Mouse (Mus musculus) cortical plate, adult 2 months (tissue): ENCODE measurements around the gene Nup160. TPM values are rescaled to one million over a fixed set of nuclear protein-coding genes. Genes with fewer than 3 reads are reported as not detected.

Source experiments
- H3K27ac ChIP-seq: fragments of 200-500 bp; 2 replicates; pipeline ENCODE4 v1.5.1; 2012; ENCODE audit warnings: low read length, control low read depth, inconsistent platforms; ENCODE audit not compliant: insufficient read depth
- H3K4me1 ChIP-seq: fragments of 200-500 bp; 2 replicates; pipeline ENCODE4 v1.6.1; 2011; ENCODE audit warnings: low read length; ENCODE audit not compliant: control insufficient read depth, insufficient read depth
- H3K4me3 ChIP-seq: fragments of 200-500 bp; 2 replicates; pipeline ENCODE4 v1.5.1; 2011; ENCODE audit warnings: mild to moderate bottlenecking, low read length, control low read depth; ENCODE audit not compliant: insufficient read depth
- CTCF ChIP-seq: fragments of 200-500 bp; IDR thresholded peaks from 2 replicates; pipeline ENCODE4 v1.5.1; 2011; ENCODE audit warnings: mild to moderate bottlenecking, control low read depth, low read length; ENCODE audit not compliant: insufficient read depth; ENCODE audit errors: extremely low read depth
- POLR2A ChIP-seq: fragments of 200-500 bp; IDR thresholded peaks from 2 replicates; pipeline ENCODE4 v1.6.1; 2011; ENCODE audit warnings: mild to moderate bottlenecking, low read length, control low read depth; ENCODE audit not compliant: insufficient read depth; ENCODE audit errors: extremely low read depth
- polyA plus RNA-seq: library from polyadenylated mRNA; depleted of rRNA; stranded (reverse); fragments of >200 nt; gene quantifications from 2 replicates; pipeline ENCODE4 v1.2.3, GENCODE M21; 2012; rRNA removed

Gene Nup160
- polyA plus RNA-seq, 1 experiment, result 12.6 TPM

DNA sequence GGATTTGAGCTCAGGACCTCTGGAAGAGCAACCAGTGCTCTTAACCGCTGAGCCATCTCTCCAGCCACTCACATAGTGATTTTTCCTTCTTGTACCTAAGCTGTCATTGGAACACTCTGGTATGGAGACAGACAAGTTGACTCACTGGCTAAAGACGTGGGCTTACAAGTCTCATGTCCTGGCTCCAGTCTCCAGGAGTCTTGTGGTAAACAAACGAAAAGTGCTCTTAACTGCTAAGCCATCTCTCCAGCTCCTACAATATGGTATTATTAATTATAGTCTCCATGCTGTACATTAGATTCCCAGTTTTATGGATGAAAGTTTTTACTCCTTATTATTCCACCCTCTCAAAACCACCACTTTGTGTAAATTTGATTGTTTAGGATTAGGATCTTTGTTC lies 88.1 kb downstream of the Nup160 start:
- Histone ChIP-seq H3K4me1 (no peaks in the 10 kb centered on the region), H3K4me3 (no peak overlapping the region), H3K27ac (no peak overlapping the region)
- TF ChIP-seq CTCF, result no peak
- TF ChIP-seq POLR2A, result no peak

DNA sequence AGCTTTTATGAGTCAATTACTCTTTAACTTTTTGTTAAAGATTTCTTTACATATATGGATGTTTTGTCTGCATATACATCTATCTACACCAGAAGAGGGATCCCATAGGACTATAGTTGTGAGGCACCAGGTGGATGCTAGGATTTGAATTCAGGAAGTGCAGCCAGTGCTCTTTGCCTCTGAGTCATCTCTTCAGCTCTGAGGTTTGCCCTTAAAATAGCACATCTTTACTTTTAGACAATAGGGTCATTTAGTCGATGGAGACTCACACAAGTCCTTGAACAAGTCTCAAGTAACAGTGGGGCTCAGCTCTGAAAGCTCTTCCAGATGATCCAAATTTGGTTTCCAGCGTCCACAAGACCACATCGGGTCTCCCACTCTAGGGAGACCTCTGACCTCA lies 104.3 kb downstream of the Nup160 start:
- TF ChIP-seq POLR2A (no peak), CTCF (no peak)
- Histone ChIP-seq H3K4me3 (no peak overlapping the region), H3K4me1 (no peaks in the 10 kb centered on the region), H3K27ac (no peak overlapping the region)

DNA sequence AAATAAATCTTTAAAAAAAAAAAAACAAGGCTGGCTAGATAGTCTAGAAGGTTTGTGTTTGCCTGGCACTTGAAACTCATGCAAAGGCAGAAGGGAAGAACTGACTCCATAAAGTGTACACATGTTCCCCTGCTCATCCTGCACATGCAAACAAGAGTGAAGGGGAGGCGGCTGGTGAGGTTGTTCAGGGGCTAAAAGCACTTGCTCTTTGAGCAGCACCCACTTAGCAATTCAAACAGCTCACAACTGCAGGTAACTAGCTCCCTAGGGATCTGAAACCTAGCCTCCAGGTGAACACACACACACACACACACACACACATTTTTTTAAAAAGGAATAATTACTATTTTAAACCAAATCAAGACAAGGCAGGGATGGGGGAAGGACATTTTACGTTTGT lies 104.9 kb downstream of the Nup160 start:
- TF ChIP-seq POLR2A, result no peak
- TF ChIP-seq CTCF, result no peak
- no peaks in the 10 kb centered on the region for H3K4me1 ChIP-seq
- no peak overlapping the region for H3K27ac ChIP-seq
- no peak overlapping the region for H3K4me3 ChIP-seq

DNA sequence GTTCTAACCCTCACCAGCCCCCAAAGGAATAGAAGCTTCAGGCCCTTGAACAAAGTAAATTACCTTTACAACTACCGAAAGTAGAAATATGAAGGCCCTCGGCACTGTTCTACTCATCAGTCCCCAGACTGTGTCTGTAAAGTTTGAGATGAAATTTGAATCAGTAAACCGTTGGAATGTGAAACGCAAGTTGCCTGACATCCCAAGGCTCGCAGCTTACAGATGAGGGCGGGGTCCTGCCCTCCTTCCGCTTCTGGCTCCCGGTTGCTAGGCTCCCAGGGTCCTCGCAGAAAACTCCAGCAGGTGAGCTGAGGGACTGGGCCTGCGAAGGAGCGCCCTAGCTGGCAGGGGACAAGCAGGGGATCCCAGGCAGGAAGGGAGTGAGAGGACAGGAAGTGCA lies 105.4 kb downstream of the Nup160 start, which contains the start of gene Agbl2:
TSS of gene Agbl2 (plus strand) at position 270 of the 400 bp plus-strand sequence.
- no peaks in the 10 kb centered on the region for H3K4me1 ChIP-seq
- H3K4me3 ChIP-seq, result peak within 1 kb of the TSS; percentile 42
- TF ChIP-seq POLR2A (no peak), CTCF (no peak)
- H3K27ac ChIP-seq, result no peak within 1 kb of the TSS

DNA sequence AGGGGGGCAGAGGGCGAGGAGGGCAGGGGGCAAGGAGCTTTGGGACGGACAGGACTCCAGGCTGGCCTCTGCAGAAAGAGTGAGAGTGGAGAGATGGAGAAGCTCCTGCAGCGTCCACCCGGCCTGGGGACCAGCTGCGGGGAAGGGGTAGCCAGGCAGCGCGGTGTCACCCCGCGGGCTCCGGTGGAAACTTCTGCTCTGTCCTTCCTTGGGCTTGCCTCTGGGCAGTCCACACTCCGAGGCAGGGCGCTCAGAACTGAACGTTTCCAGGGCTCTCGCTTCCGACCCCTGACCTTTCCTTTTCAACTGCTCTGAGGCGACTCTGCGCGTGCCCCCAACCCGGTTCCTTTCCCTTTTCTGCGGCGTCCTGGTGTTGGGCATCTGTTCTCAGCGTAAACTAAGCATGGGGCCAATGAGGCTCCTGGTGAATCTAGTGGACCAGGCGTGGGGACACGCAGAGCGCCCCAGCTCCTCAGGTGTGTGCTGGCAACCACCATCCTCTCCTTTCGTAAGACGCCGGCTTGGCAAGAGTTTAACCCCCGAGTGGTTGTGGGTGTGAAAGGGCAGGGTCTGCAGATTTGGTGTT lies 106.0 kb downstream of the Nup160 start:
- TF ChIP-seq POLR2A, result no peak
- TF ChIP-seq CTCF, result no peak
- Histone ChIP-seq H3K4me3 (peak overlapping the region; percentile 42), H3K4me1 (no peaks in the 10 kb centered on the region), H3K27ac (no peak overlapping the region)

Other genes with a start within 250 kb of the Nup160 start
- 36.9 and 40.2 TPM in 2 replicates for gene Ptprj, start 96.6 kb upstream of the Nup160 start, polyA plus RNA-seq
- gene Fnbp4, start 68.2 kb downstream of the Nup160 start, polyA plus RNA-seq, result 62.6 and 68.3 TPM in 2 replicates
- gene Agbl2, start 105.5 kb downstream of the Nup160 start, polyA plus RNA-seq, result 1.1 and 1.2 TPM in 2 replicates
- 135 and 140 TPM in 2 replicates for gene Mtch2, start 169.9 kb downstream of the Nup160 start, polyA plus RNA-seq
- gene C1qtnf4, start 208.6 kb downstream of the Nup160 start, polyA plus RNA-seq, result 363 and 369 TPM in 2 replicates
- 25.3 and 28.1 TPM in 2 replicates for gene Kbtbd4, start 227.5 kb downstream of the Nup160 start, polyA plus RNA-seq
- 222 and 229 TPM in 2 replicates for gene Ndufs3, start 227.6 kb downstream of the Nup160 start, polyA plus RNA-seq